8 mouse cellular contexts compared by ENCODE assay signal in genomic region chr3:90446389-90447122, GRCm38 (mm10). TPM values are rescaled to one million over a fixed set of nuclear protein-coding genes. Genes with fewer than 3 reads are reported as not detected.
DNase-seq lines count a peak whose midpoint lies in the region; ATAC-seq and TF ChIP-seq lines count a peak whose summit lies in the region.

No protein-coding gene starts in this region.

- peak overlapping the region; percentile 39 for H3K4me3 ChIP-seq in forebrain, postnatal 0 days (ENCODE audit: low read depth, low read length)
- peak overlapping the region; percentile 42 for H3K4me3 ChIP-seq in liver, postnatal 0 days (ENCODE audit: low read depth, low read length)
- peak overlapping the region; percentile 16 for H3K4me3 ChIP-seq in neural tube, embryonic 14.5 days (ENCODE audit: low read depth, low read length)

- peak overlapping the region; percentile 65 for H3K27ac ChIP-seq in forebrain, postnatal 0 days (ENCODE audit: low read depth, low read length)
- peak overlapping the region; percentile 69 for H3K27ac ChIP-seq in liver, postnatal 0 days (ENCODE audit: low read depth)
- peak overlapping the region; percentile 63 for H3K27ac ChIP-seq in neural tube, embryonic 14.5 days (ENCODE audit: low read depth, low read length)

- peak; percentile 99 for DNase-seq in ES-CJ7 (ENCODE audit: low read depth, low spot score)
- peak; percentile 29 for DNase-seq in cerebellum, adult 11-12 months
- DNase-seq in forebrain, postnatal 0 days = peak; percentile 87
- peak; percentile 84 to 90 for DNase-seq in heart, postnatal 36 days
- peak; percentile 42 to 69 for DNase-seq in layer of hippocampus, adult 18-20 months (ENCODE audit: low spot score in 2 of 2)
- DNase-seq in liver, postnatal 0 days = peak; percentile 75
- peak; percentile 66 for DNase-seq in thymus, postnatal 25 days

- no peaks in the 10 kb centered on the region for H3K9me3 ChIP-seq in forebrain, postnatal 0 days (ENCODE audit: low read length)
- H3K9me3 ChIP-seq in liver, postnatal 0 days (ENCODE audit: low read length) = no peaks in the 10 kb centered on the region
- no peaks in the 10 kb centered on the region for H3K9me3 ChIP-seq in neural tube, embryonic 14.5 days (ENCODE audit: control insufficient read depth, low read length)

- intact Hi-C loops in heart, postnatal 36 days (cut with DNase I) = loop anchor here (1.0 to 10.0 kb wide), 3 partner anchors 13 to 582 kb away; partner anchors contain the start of genes Ints3 and Npr1

- peak overlapping the region; percentile 52 for H3K4me2 ChIP-seq in forebrain, postnatal 0 days (ENCODE audit: low read depth)
- peak overlapping the region; percentile 72 for H3K4me2 ChIP-seq in liver, postnatal 0 days (ENCODE audit: low read depth, low read length)
- H3K4me2 ChIP-seq in neural tube, embryonic 14.5 days (ENCODE audit: low read depth, low read length) = peak overlapping the region; percentile 39

- H3K36me3 ChIP-seq in forebrain, postnatal 0 days (ENCODE audit: insufficient read depth) = no peaks in the 10 kb centered on the region
- no peaks in the 10 kb centered on the region for H3K36me3 ChIP-seq in liver, postnatal 0 days (replicated peaks; ENCODE audit: insufficient read depth, low read length)
- no peaks in the 10 kb centered on the region for H3K36me3 ChIP-seq in neural tube, embryonic 14.5 days (ENCODE audit: control insufficient read depth, insufficient read depth, low read length)

- peak; percentile 93 for ATAC-seq in forebrain, postnatal 0 days
- peak; percentile 88 for ATAC-seq in liver, postnatal 0 days
- ATAC-seq in neural tube, embryonic 14.5 days (ENCODE audit: low read depth) = peak; percentile 93

- peaks cover 13% of the 10 kb centered on the region; the same call in 1 of the 2 replicates for H3K4me1 ChIP-seq in forebrain, postnatal 0 days (ENCODE audit: insufficient read depth)
- peaks cover 13% of the 10 kb centered on the region for H3K4me1 ChIP-seq in liver, postnatal 0 days (ENCODE audit: insufficient read depth)
- peaks cover 4% of the 10 kb centered on the region; the same call in 1 of the 2 replicates for H3K4me1 ChIP-seq in neural tube, embryonic 14.5 days (ENCODE audit: control insufficient read depth, insufficient read depth, low read length)

- TF ChIP-seq CTCF in forebrain, postnatal 0 days (IDR thresholded peaks at IDR 0.05; ENCODE audit: low read depth) = no peak
- TF ChIP-seq CTCF in liver, postnatal 0 days (IDR thresholded peaks at IDR 0.05; ENCODE audit: low read depth) = no peak

- 1% methylated on average over 17 of the region's 17 CpGs for WGBS in forebrain, postnatal 0 days
- WGBS in liver, postnatal 0 days (ENCODE audit: insufficient replicate concordance) = 2% methylated on average over 17 of the region's 17 CpGs
- 1% methylated on average over 17 of the region's 17 CpGs for WGBS in neural tube, embryonic 14.5 days

- peak; percentile 54; the same call in 1 of the 2 replicates for TF ChIP-seq EP300 in liver, postnatal 0 days (IDR thresholded peaks at IDR 0.05; ENCODE audit: low read depth)

- peak overlapping the region; percentile 52 for H3K9ac ChIP-seq in forebrain, postnatal 0 days
- H3K9ac ChIP-seq in liver, postnatal 0 days (replicated peaks) = peak overlapping the region; percentile 53
- H3K9ac ChIP-seq in neural tube, embryonic 14.5 days (replicated peaks; ENCODE audit: low read depth, low read length) = 0 out of 2 replicates have a peak overlapping the region, but pooled peaks have one; percentile 8

- H3K27me3 ChIP-seq in forebrain, postnatal 0 days (ENCODE audit: insufficient read depth, low read length) = no peaks in the 10 kb centered on the region
- no peaks in the 10 kb centered on the region for H3K27me3 ChIP-seq in liver, postnatal 0 days (ENCODE audit: insufficient read depth, low read length)
- H3K27me3 ChIP-seq in neural tube, embryonic 14.5 days (ENCODE audit: control insufficient read depth, insufficient read depth, low read length) = no peaks in the 10 kb centered on the region

RNA-seq across cellular contexts. Expression of gene Ints3, which starts 13.1 kb away (rescaled TPM):
- 49.7 and 51.5 TPM in 2 replicates for total RNA-seq in forebrain, postnatal 0 days (2014; rRNA removed)
- polyA plus RNA-seq in forebrain, postnatal 0 days (2015; fragmentation: Nextera tagmentation; extraction: Ambion mirVana) = 16.0 and 20.6 TPM in 2 replicates
- 10 to 100 TPM; 23.7 to 27.9 TPM for total RNA-seq in heart, postnatal 36 days (2021)
- 10 to 100 TPM; 65.1 to 68.4 TPM for total RNA-seq in layer of hippocampus, adult 18-20 months (2021)
- polyA plus RNA-seq in liver, postnatal 0 days (2015; fragmentation: Nextera tagmentation; extraction: Ambion mirVana) = 4.0 and 4.6 TPM in 2 replicates
- polyA plus RNA-seq in neural tube, embryonic 14.5 days (2014; fragmentation: Nextera tagmentation; extraction: Ambion mirVana) = 30.1 and 35.2 TPM in 2 replicates

RNA-seq across cellular contexts. Expression of gene Npr1, which starts 19.1 kb away (rescaled TPM):
- total RNA-seq in forebrain, postnatal 0 days (2014; rRNA removed) = 2.7 and 6.9 TPM in 2 replicates
- 1.7 and 2.1 TPM in 2 replicates for polyA plus RNA-seq in forebrain, postnatal 0 days (2015; fragmentation: Nextera tagmentation; extraction: Ambion mirVana)
- 10 to 100 TPM; 19.9 to 21.3 TPM for total RNA-seq in heart, postnatal 36 days (2021)
- 1 to 10 TPM; 5.7 to 5.9 TPM for total RNA-seq in layer of hippocampus, adult 18-20 months (2021)
- polyA plus RNA-seq in liver, postnatal 0 days (2015; fragmentation: Nextera tagmentation; extraction: Ambion mirVana) = 5.9 and 6.2 TPM in 2 replicates
- 1.4 and 4.0 TPM in 2 replicates for polyA plus RNA-seq in neural tube, embryonic 14.5 days (2014; fragmentation: Nextera tagmentation; extraction: Ambion mirVana)

RNA-seq across cellular contexts. Expression of gene Ilf2, which starts 29.4 kb away (rescaled TPM):
- 199 and 239 TPM in 2 replicates for total RNA-seq in forebrain, postnatal 0 days (2014; rRNA removed)
- 170 and 191 TPM in 2 replicates for polyA plus RNA-seq in forebrain, postnatal 0 days (2015; fragmentation: Nextera tagmentation; extraction: Ambion mirVana)
- 10 to 100 TPM; 29.6 to 32.2 TPM for total RNA-seq in heart, postnatal 36 days (2021)
- 10 to 100 TPM; 83.1 to 84.0 TPM for total RNA-seq in layer of hippocampus, adult 18-20 months (2021)
- 23.1 and 27.6 TPM in 2 replicates for polyA plus RNA-seq in liver, postnatal 0 days (2015; fragmentation: Nextera tagmentation; extraction: Ambion mirVana)
- polyA plus RNA-seq in neural tube, embryonic 14.5 days (2014; fragmentation: Nextera tagmentation; extraction: Ambion mirVana) = 262 and 269 TPM in 2 replicates

RNA-seq across cellular contexts. Expression of gene Snapin, which starts 44.3 kb away (rescaled TPM):
- 41.4 and 48.2 TPM in 2 replicates for total RNA-seq in forebrain, postnatal 0 days (2014; rRNA removed)
- 79.1 and 80.4 TPM in 2 replicates for polyA plus RNA-seq in forebrain, postnatal 0 days (2015; fragmentation: Nextera tagmentation; extraction: Ambion mirVana)
- 10 to 100 TPM; 61.0 to 71.3 TPM for total RNA-seq in heart, postnatal 36 days (2021)
- total RNA-seq in layer of hippocampus, adult 18-20 months (2021) = 10 to 100 TPM; 58.7 to 59.6 TPM
- polyA plus RNA-seq in liver, postnatal 0 days (2015; fragmentation: Nextera tagmentation; extraction: Ambion mirVana) = 23.6 and 24.2 TPM in 2 replicates
- 106 and 112 TPM in 2 replicates for polyA plus RNA-seq in neural tube, embryonic 14.5 days (2014; fragmentation: Nextera tagmentation; extraction: Ambion mirVana)

RNA-seq across cellular contexts. Expression of gene Slc27a3, which starts 56.8 kb away (rescaled TPM):
- total RNA-seq in forebrain, postnatal 0 days (2014; rRNA removed) = 47.4 and 50.8 TPM in 2 replicates
- 23.7 and 25.0 TPM in 2 replicates for polyA plus RNA-seq in forebrain, postnatal 0 days (2015; fragmentation: Nextera tagmentation; extraction: Ambion mirVana)
- under 1 TPM; 0.54 to 1.00 TPM for total RNA-seq in heart, postnatal 36 days (2021)
- 10 to 100 TPM; 12.3 to 12.7 TPM for total RNA-seq in layer of hippocampus, adult 18-20 months (2021)
- 0.58 and 0.69 TPM in 2 replicates for polyA plus RNA-seq in liver, postnatal 0 days (2015; fragmentation: Nextera tagmentation; extraction: Ambion mirVana)
- 21.3 and 21.7 TPM in 2 replicates for polyA plus RNA-seq in neural tube, embryonic 14.5 days (2014; fragmentation: Nextera tagmentation; extraction: Ambion mirVana)

Comparison
In these comparisons a context has a peak if more than half of its experiments do, and no peak if none do; other contexts are left out.
1. Peak in every context shown above with its lines: DNase-seq, ATAC-seq, H3K4me3 ChIP-seq and H3K27ac ChIP-seq.
2. DNase-seq: peak in every context shown above with its lines; median percentile 99 in ES-CJ7; 87 in forebrain, postnatal 0 days; 87 in heart, postnatal 36 days; 75 in liver, postnatal 0 days; 66 in thymus, postnatal 25 days; 56 in layer of hippocampus, adult 18-20 months; 29 in cerebellum, adult 11-12 months.